Mouse (Mus musculus) intestine, embryonic 14.5 days (tissue): ENCODE measurements around the gene Gm8126. TPM values are rescaled to one million over a fixed set of nuclear protein-coding genes. Genes with fewer than 3 reads are reported as not detected.

Experiments used
- polyA plus RNA-seq: library from polyadenylated mRNA; unstranded; fragments of >200 nt; fragmentation: Nextera tagmentation; extraction: Ambion mirVana; gene quantifications from 2 replicates; pipeline ENCODE4 v1.2.1, GENCODE M21; 2014

Gm8126 gene
- polyA plus RNA-seq, 1 experiment from 2014 or later, result not detected

Other genes with a start within 250 kb of the Gm8126 start
- not detected in 2 replicates for gene Gm10376, start 243.0 kb upstream of the Gm8126 start, polyA plus RNA-seq
- not detected in 2 replicates for gene Gm8094, start 182.0 kb upstream of the Gm8126 start, polyA plus RNA-seq
- not detected in 2 replicates for gene Gm8104, start 158.0 kb upstream of the Gm8126 start, polyA plus RNA-seq
- gene Gm7233, start 78.8 kb upstream of the Gm8126 start, polyA plus RNA-seq, result not detected in 2 replicates
- not detected in 2 replicates for gene Gm8122, start 23.3 kb upstream of the Gm8126 start, polyA plus RNA-seq
- not detected in 2 replicates for gene Gm9732, start 16.4 kb downstream of the Gm8126 start, polyA plus RNA-seq
- not detected in 2 replicates for gene Gm8127, start 35.2 kb downstream of the Gm8126 start, polyA plus RNA-seq
- gene 1700001F09Rik, start 89.2 kb downstream of the Gm8126 start, polyA plus RNA-seq, result not detected in 2 replicates
- gene Gm8138, start 157.7 kb downstream of the Gm8126 start, polyA plus RNA-seq, result not detected in 2 replicates